Mouse (Mus musculus) midbrain, embryonic 16.5 days (tissue): ENCODE measurements around the gene Fzd7. TPM values are rescaled to one million over a fixed set of nuclear protein-coding genes. Genes with fewer than 3 reads are reported as not detected.

Source experiments
- ATAC-seq: fragments of 200-750 bp; cut with Nextera tagmentation; 2 replicates; pipeline ENCODE4 v1.8.0; 2017; ENCODE audit warnings: moderate TSS enrichment
- H3K27ac ChIP-seq: fragments of 300-500 bp; sonication (generic); 2 replicates; pipeline ENCODE4 v1.5.1; 2014; ENCODE audit warnings: mild to moderate bottlenecking, low read length, mixed read lengths
- H3K27me3 ChIP-seq: fragments of 300-500 bp; sonication (generic); 2 replicates; pipeline ENCODE4 v1.6.1; 2014; ENCODE audit warnings: low read depth, low read length, mixed read lengths; ENCODE audit not compliant: control insufficient read depth, insufficient read depth
- H3K36me3 ChIP-seq: fragments of 300-500 bp; sonication (generic); 2 replicates; pipeline ENCODE4 v1.6.1; 2014; ENCODE audit warnings: mild to moderate bottlenecking, low read length, moderate library complexity, mixed read lengths; ENCODE audit not compliant: control insufficient read depth, insufficient read depth
- H3K4me1 ChIP-seq: fragments of 300-500 bp; sonication (generic); 2 replicates; pipeline ENCODE4 v1.6.1; 2014; ENCODE audit warnings: mild to moderate bottlenecking, low read length, mixed read lengths; ENCODE audit not compliant: control insufficient read depth, insufficient read depth
- H3K4me2 ChIP-seq: fragments of 300-500 bp; sonication (generic); 2 replicates; pipeline ENCODE4 v1.6.1; 2014; ENCODE audit warnings: mild to moderate bottlenecking, low read length, mixed read lengths
- H3K4me3 ChIP-seq: fragments of 300-500 bp; sonication (generic); 2 replicates; pipeline ENCODE4 v1.5.1; 2014; ENCODE audit warnings: low read depth, mild to moderate bottlenecking, low read length, moderate library complexity, mixed read lengths
- H3K9ac ChIP-seq: fragments of 300-500 bp; sonication (generic); 2 replicates; pipeline ENCODE4 v1.6.1; 2014; ENCODE audit warnings: low read depth, low read length, mixed read lengths
- H3K9me3 ChIP-seq: fragments of 300-500 bp; sonication (generic); replicated peaks from 2 replicates; pipeline ENCODE4 v1.6.1; 2014; ENCODE audit warnings: mild to moderate bottlenecking, low read length, mixed read lengths; ENCODE audit not compliant: control insufficient read depth, poor library complexity, severe bottlenecking
- WGBS: fragments of 180-500 bp; shearing (Covaris S2); extraction: QIAGEN DNeasy Blood & Tissue Kit; methylation state at CpG from one replicate; pipeline ENCODE4 v1.1.7; 2014; 5-methylcytosine and 5-hydroxymethylcytosine counted together
- polyA plus RNA-seq: library from polyadenylated mRNA; unstranded; fragments of >200 nt; fragmentation: Nextera tagmentation; extraction: Ambion mirVana; gene quantifications from 2 replicates; pipeline ENCODE4 v1.2.1, GENCODE M21; 2015

Fzd7 gene
- polyA plus RNA-seq, 1 experiment from 2014 or later, result 3.2 TPM

- Histone ChIP-seq H3K27ac (peak overlapping the region; percentile 30), H3K27me3 (peaks cover 3% of the 10 kb centered on the region), H3K4me3 (peak overlapping the region; percentile 52), H3K9me3 (no peaks in the 10 kb centered on the region), H3K36me3 (no peaks in the 10 kb centered on the region), H3K4me2 (peak overlapping the region; percentile 96), H3K9ac (peak overlapping the region; percentile 42), H3K4me1 (peaks cover 22% of the 10 kb centered on the region)
- 4% methylated on average over 23 of the region's 23 CpGs for WGBS
- no peak for ATAC-seq
Observed at GRCm38 (mm10) chr1:59480821-59481455, 1.3 kb upstream of the Fzd7 start.

GRCm38 (mm10) chr1:59481456-59482291 is 550 bp upstream of the Fzd7 start:
- H3K9ac ChIP-seq, result peak overlapping the region; percentile 60
- peaks cover 22% of the 10 kb centered on the region for H3K4me1 ChIP-seq
- H3K27ac ChIP-seq, result peak overlapping the region; percentile 30
- H3K27me3 ChIP-seq, result peaks cover 3% of the 10 kb centered on the region
- WGBS, result 0% methylated on average over 49 of the region's 57 CpGs
- H3K9me3 ChIP-seq, result no peaks in the 10 kb centered on the region
- peak; percentile 91 for ATAC-seq
- peak overlapping the region; percentile 52 for H3K4me3 ChIP-seq
- no peaks in the 10 kb centered on the region for H3K36me3 ChIP-seq
- H3K4me2 ChIP-seq, result peak overlapping the region; percentile 96

GRCm38 (mm10) chr1:59482696-59483520 is 684 bp downstream of the Fzd7 start:
- Histone ChIP-seq H3K4me3 (peak overlapping the region; percentile 52), H3K27me3 (peaks cover 3% of the 10 kb centered on the region), H3K4me1 (peaks cover 26% of the 10 kb centered on the region), H3K36me3 (no peaks in the 10 kb centered on the region), H3K9ac (peak overlapping the region; percentile 60), H3K4me2 (peak overlapping the region; percentile 96), H3K27ac (0 out of 2 replicates have a peak overlapping the region, but pooled peaks have one; percentile 23), H3K9me3 (no peaks in the 10 kb centered on the region)
- peak; percentile 36; the same call in 1 of the 2 replicates for ATAC-seq
- under 1% methylated on average over 75 of the region's 88 CpGs for WGBS

GRCm38 (mm10) chr1:59483521-59484245 is 1.5 kb downstream of the Fzd7 start:
- H3K27ac ChIP-seq, result no peak overlapping the region; the same call in 1 of the 2 replicates

GRCm38 (mm10) chr1:59484314-59484713 is 2.1 kb downstream of the Fzd7 start:
- no peak for ATAC-seq
- WGBS, result 7% methylated on average over 21 of the region's 21 CpGs
- H3K4me3 ChIP-seq, result peak overlapping the region; percentile 52
- H3K36me3 ChIP-seq, result no peaks in the 10 kb centered on the region
- peak overlapping the region; percentile 96 for H3K4me2 ChIP-seq
- no peaks in the 10 kb centered on the region for H3K9me3 ChIP-seq
- peaks cover 30% of the 10 kb centered on the region for H3K4me1 ChIP-seq
- peak overlapping the region; percentile 32; the same call in 1 of the 2 replicates for H3K9ac ChIP-seq
- peak overlapping the region; percentile 31; the same call in 1 of the 2 replicates for H3K27ac ChIP-seq
- peaks cover 3% of the 10 kb centered on the region for H3K27me3 ChIP-seq

More at GRCm38 (mm10) chr1:59483521-59484245, 1.5 kb downstream of the Fzd7 start:
- peaks cover 3% of the 10 kb centered on the region for H3K27me3 ChIP-seq
- ATAC-seq, result peak; percentile 69
- H3K4me3 ChIP-seq, result peak overlapping the region; percentile 52
- no peaks in the 10 kb centered on the region for H3K9me3 ChIP-seq
- peak overlapping the region; percentile 96 for H3K4me2 ChIP-seq
- under 1% methylated on average over 46 of the region's 46 CpGs for WGBS
- peaks cover 30% of the 10 kb centered on the region for H3K4me1 ChIP-seq
- peak overlapping the region; percentile 60 for H3K9ac ChIP-seq
- H3K36me3 ChIP-seq, result no peaks in the 10 kb centered on the region

- no peaks in the 10 kb centered on the region for H3K36me3 ChIP-seq
- no peaks in the 10 kb centered on the region for H3K9me3 ChIP-seq
- H3K27ac ChIP-seq, result peak overlapping the region; percentile 31; the same call in 1 of the 2 replicates
- H3K9ac ChIP-seq, result peak overlapping the region; percentile 32; the same call in 1 of the 2 replicates
- H3K27me3 ChIP-seq, result peaks cover 3% of the 10 kb centered on the region
- H3K4me3 ChIP-seq, result peak overlapping the region; percentile 52
- WGBS, result 11% methylated on average over 16 of the region's 16 CpGs
- peaks cover 30% of the 10 kb centered on the region for H3K4me1 ChIP-seq
- ATAC-seq, result no peak
- H3K4me2 ChIP-seq, result peak overlapping the region; percentile 96
Observed at GRCm38 (mm10) chr1:59484791-59485785, 2.9 kb downstream of the Fzd7 start.

GRCm38 (mm10) chr1:59485803-59486202 is 3.6 kb downstream of the Fzd7 start:
- Histone ChIP-seq H3K9ac (no peak overlapping the region), H3K36me3 (no peaks in the 10 kb centered on the region), H3K4me1 (peaks cover 28% of the 10 kb centered on the region), H3K4me3 (peak overlapping the region; percentile 52), H3K27me3 (peaks cover 3% of the 10 kb centered on the region), H3K27ac (0 out of 2 replicates have a peak overlapping the region, but pooled peaks have one; percentile 26), H3K4me2 (peak overlapping the region; percentile 96), H3K9me3 (no peaks in the 10 kb centered on the region)
- 43% methylated on average over 4 of the region's 4 CpGs for WGBS
- ATAC-seq, result no peak
